Mouse (Mus musculus): Measurements from ENCODE around the gene Filip1l. TPM values are rescaled to one million over a fixed set of nuclear protein-coding genes. Genes with fewer than 3 reads are reported as not detected.

Filip1l gene
- polyA plus RNA-seq, 1 experiment from 2014 or later: 3.3 TPM

- ATAC-seq (ENCODE audit: low FRiP score): no peak
- Histone ChIP-seq H3K36me3 (no peaks in the 10 kb centered on the region), H3K27me3 (no peaks in the 10 kb centered on the region), H3K4me2 (no peak overlapping the region), H3K9ac (no peak overlapping the region), H3K27ac (no peak overlapping the region), H3K4me1 (replicated peaks) (peaks cover 5% of the 10 kb centered on the region; the same call in 1 of the 2 replicates), H3K4me3 (no peak overlapping the region), H3K9me3 (no peaks in the 10 kb centered on the region)
- 87% methylated on average over 6 of the region's 6 CpGs for WGBS
Observed at GRCm38 (mm10) chr16:57357011-57357410, 4.1 kb downstream of the Filip1l start.

- H3K4me2 ChIP-seq: no peak overlapping the region
- no peaks in the 10 kb centered on the region for H3K27me3 ChIP-seq
- no peak overlapping the region for H3K9ac ChIP-seq
- no peaks in the 10 kb centered on the region; the same call in 1 of the 2 replicates for H3K4me1 ChIP-seq (replicated peaks)
- no peak overlapping the region for H3K4me3 ChIP-seq
- 91% methylated on average over 10 of the region's 10 CpGs for WGBS
- no peak overlapping the region for H3K27ac ChIP-seq
- no peaks in the 10 kb centered on the region for H3K9me3 ChIP-seq
- no peaks in the 10 kb centered on the region for H3K36me3 ChIP-seq
- ATAC-seq (ENCODE audit: low FRiP score): no peak
Observed at GRCm38 (mm10) chr16:57359251-57359650, 6.4 kb downstream of the Filip1l start.

- Histone ChIP-seq H3K9me3 (no peaks in the 10 kb centered on the region), H3K27ac (no peak overlapping the region), H3K4me2 (no peak overlapping the region), H3K4me3 (no peak overlapping the region), H3K4me1 (replicated peaks) (peaks cover under 1% of the 10 kb centered on the region; the same call in 1 of the 2 replicates), H3K36me3 (no peaks in the 10 kb centered on the region), H3K27me3 (no peaks in the 10 kb centered on the region), H3K9ac (no peak overlapping the region)
- no peak for ATAC-seq (ENCODE audit: low FRiP score)
- 94% methylated on average over 3 of the region's 3 CpGs for WGBS
Observed at GRCm38 (mm10) chr16:57360785-57361184, 7.9 kb downstream of the Filip1l start.

DNA sequence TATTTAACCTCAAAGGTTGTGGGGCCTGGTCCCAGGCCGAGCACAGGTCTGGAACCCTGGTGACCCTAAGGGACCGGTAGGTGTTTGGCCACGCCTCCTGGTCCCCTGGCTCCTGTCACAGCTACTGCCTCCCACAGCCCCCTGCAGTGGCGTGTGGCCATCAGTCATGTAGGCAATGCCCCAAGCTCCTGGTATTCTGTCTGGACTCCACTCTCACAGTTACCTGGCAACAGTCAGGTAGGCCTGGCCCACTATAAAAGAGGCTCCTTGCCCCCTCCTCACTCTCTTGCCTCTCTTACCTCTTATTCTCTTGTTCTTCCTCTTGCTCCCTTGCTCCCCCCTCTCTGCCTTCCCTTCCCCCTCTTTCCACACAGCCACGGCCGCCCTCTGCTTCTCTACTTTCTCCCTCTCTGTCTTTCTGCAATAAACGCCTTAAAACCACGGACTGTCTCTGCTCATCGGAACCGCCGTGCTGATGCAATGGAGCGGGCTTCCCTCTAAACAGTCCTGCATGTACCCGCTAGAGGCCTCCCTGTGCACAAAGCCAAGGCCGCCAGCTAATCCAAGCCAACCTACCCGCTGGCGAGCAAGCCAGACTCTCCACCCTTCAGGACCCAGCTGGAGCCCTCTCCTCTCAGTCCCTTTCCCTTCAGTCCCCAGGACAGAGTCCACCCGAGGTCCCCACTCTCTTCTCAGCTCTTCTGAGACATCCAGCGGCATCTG lies 9.9 kb downstream of the Filip1l start:
- Histone ChIP-seq H3K27me3 (no peaks in the 10 kb centered on the region), H3K4me1 (replicated peaks) (peaks cover 5% of the 10 kb centered on the region; the same call in 1 of the 2 replicates), H3K9me3 (no peaks in the 10 kb centered on the region), H3K36me3 (no peaks in the 10 kb centered on the region), H3K9ac (peak overlapping the region; percentile 35; the same call in 1 of the 2 replicates), H3K27ac (no peak overlapping the region), H3K4me3 (no peak overlapping the region), H3K4me2 (peak overlapping the region; percentile 33)
- WGBS: 40% methylated on average over 18 of the region's 18 CpGs
- peak; percentile 88 for ATAC-seq (ENCODE audit: low FRiP score)

GRCm38 (mm10) chr16:57364498-57364897 lies 11.6 kb downstream of the Filip1l start:
- H3K27me3 ChIP-seq: no peaks in the 10 kb centered on the region
- H3K4me3 ChIP-seq: no peak overlapping the region
- H3K9me3 ChIP-seq: no peaks in the 10 kb centered on the region
- H3K36me3 ChIP-seq: no peaks in the 10 kb centered on the region
- no peak overlapping the region for H3K27ac ChIP-seq
- no peak overlapping the region for H3K9ac ChIP-seq
- H3K4me1 ChIP-seq (replicated peaks): peaks cover 5% of the 10 kb centered on the region; the same call in 1 of the 2 replicates
- no peak for ATAC-seq (ENCODE audit: low FRiP score)
- H3K4me2 ChIP-seq: no peak overlapping the region
- WGBS: 96% methylated on average over 7 of the region's 7 CpGs

DNA sequence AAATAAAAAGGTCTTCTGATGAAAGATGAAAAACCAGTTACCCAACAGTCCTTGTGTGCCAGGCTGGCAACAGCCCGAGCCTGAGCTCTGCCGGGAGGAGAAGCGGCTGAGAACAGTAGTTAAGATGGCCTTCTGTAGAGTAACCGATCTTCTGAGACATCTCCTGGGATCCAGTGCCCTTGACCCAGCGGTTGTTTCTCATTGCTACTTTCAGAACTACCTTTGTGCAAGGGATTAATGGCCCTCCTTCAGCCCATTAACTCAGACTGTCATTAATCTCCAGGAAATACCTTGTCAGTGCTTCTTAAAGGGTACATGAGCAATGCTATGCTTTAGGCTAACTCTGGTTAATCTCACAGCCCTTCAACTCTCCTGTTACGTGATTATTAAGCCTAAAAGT lies 13.2 kb downstream of the Filip1l start:
- Histone ChIP-seq H3K4me3 (no peak overlapping the region), H3K9ac (no peak overlapping the region), H3K4me1 (replicated peaks) (peaks cover 5% of the 10 kb centered on the region; the same call in 1 of the 2 replicates), H3K36me3 (no peaks in the 10 kb centered on the region), H3K27me3 (no peaks in the 10 kb centered on the region), H3K9me3 (no peaks in the 10 kb centered on the region), H3K4me2 (no peak overlapping the region), H3K27ac (no peak overlapping the region)
- WGBS: 60% methylated on average over 6 of the region's 6 CpGs
- ATAC-seq (ENCODE audit: low FRiP score): no peak

DNA sequence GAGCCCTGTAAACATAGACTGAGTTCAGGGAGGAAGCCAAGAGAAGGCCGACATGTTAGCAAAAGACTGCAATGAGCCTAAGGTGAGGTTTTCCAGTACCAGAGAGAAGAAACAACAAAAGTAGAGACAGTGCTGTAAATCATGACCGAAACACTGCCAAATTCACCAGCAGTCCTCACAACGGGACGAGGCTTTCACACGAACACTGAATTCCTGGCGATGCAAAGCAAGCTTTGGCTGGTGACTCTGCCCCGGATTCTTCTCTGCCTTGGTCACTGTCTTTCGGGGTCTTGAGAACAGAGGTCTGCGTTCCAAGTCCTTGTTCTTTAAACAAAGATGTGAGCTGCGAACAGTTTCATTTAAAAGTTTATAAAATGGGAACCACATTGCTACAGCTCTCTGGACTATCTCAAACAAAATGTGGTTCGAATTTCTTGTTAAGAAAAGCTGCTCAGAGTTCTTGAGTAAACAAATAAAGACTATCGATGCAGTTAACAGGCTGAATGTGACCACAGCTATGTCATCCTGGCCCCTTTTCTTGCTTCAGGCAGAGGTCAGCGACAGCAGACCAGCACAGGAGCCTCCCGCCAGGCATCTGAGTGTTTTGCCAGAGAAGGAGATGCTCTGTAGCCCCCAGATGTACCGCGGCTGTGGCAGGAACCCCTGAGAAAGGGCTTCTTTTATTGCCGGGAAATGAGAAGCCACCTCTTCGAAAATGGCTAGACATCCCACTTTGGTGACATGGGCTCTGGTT lies 14.2 kb downstream of the Filip1l start:
- Histone ChIP-seq H3K9ac (no peak overlapping the region), H3K4me3 (no peak overlapping the region), H3K4me2 (no peak overlapping the region), H3K27ac (no peak overlapping the region), H3K36me3 (no peaks in the 10 kb centered on the region), H3K27me3 (no peaks in the 10 kb centered on the region), H3K9me3 (no peaks in the 10 kb centered on the region), H3K4me1 (replicated peaks) (peaks cover 5% of the 10 kb centered on the region; the same call in 1 of the 2 replicates)
- 76% methylated on average over 18 of the region's 18 CpGs for WGBS
- no peak for ATAC-seq (ENCODE audit: low FRiP score)

DNA sequence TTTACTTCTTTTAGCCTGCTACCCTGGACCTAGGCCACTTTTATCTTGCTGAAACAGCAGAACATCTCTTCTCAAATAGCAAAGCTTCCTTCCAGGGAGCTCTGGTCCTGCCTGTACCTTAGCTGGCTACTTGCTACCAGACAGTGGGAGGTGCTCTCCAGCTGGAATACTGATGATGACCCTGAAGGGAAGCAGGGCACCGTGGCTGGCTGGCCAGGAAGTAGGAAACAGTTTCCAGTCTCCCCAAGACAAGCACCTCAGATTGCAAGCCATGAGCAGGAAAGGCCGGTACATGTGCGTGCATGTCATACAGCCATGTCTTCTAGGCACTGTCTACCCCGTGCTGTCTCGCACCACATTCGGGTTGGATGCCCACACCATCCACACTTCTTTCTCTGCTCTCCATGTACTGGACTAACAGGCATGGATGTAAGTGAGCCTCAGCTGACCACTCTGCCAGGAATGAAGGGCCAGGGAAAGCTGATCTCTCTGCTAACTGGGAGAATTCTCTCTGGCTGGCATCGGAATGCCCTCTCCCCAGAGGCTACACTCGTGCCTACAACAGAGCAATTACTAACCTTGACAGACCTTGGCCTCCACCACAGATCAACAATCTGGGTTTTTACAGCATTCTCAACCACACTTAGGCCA lies 17.1 kb downstream of the Filip1l start:
- WGBS: 85% methylated on average over 8 of the region's 8 CpGs
- no peak for ATAC-seq (ENCODE audit: low FRiP score)
- Histone ChIP-seq H3K4me2 (no peak overlapping the region), H3K27me3 (no peaks in the 10 kb centered on the region), H3K4me1 (replicated peaks) (peaks cover 5% of the 10 kb centered on the region; the same call in 1 of the 2 replicates), H3K9ac (no peak overlapping the region), H3K36me3 (no peaks in the 10 kb centered on the region), H3K4me3 (no peak overlapping the region), H3K9me3 (no peaks in the 10 kb centered on the region), H3K27ac (no peak overlapping the region)

GRCm38 (mm10) chr16:57372156-57372555 lies 19.3 kb downstream of the Filip1l start:
- Histone ChIP-seq H3K9ac (no peak overlapping the region), H3K27me3 (no peaks in the 10 kb centered on the region), H3K4me2 (no peak overlapping the region), H3K4me1 (replicated peaks) (no peaks in the 10 kb centered on the region), H3K9me3 (no peaks in the 10 kb centered on the region), H3K27ac (no peak overlapping the region), H3K4me3 (no peak overlapping the region), H3K36me3 (no peaks in the 10 kb centered on the region)
- ATAC-seq (ENCODE audit: low FRiP score): no peak
- 93% methylated on average over 3 of the region's 3 CpGs for WGBS

GRCm38 (mm10) chr16:57375248-57375837 lies 22.4 kb downstream of the Filip1l start:
- no peak overlapping the region for H3K9ac ChIP-seq
- no peak overlapping the region for H3K4me2 ChIP-seq
- no peak overlapping the region for H3K27ac ChIP-seq
- no peaks in the 10 kb centered on the region for H3K27me3 ChIP-seq
- 86% methylated on average over 7 of the region's 7 CpGs for WGBS
- H3K36me3 ChIP-seq: no peaks in the 10 kb centered on the region
- no peak overlapping the region for H3K4me3 ChIP-seq
- no peaks in the 10 kb centered on the region for H3K4me1 ChIP-seq (replicated peaks)
- no peak for ATAC-seq (ENCODE audit: low FRiP score)
- H3K9me3 ChIP-seq: no peaks in the 10 kb centered on the region

- Histone ChIP-seq H3K36me3 (no peaks in the 10 kb centered on the region), H3K4me3 (no peak overlapping the region), H3K4me2 (no peak overlapping the region), H3K9me3 (no peaks in the 10 kb centered on the region), H3K9ac (no peak overlapping the region), H3K4me1 (replicated peaks) (no peaks in the 10 kb centered on the region), H3K27me3 (no peaks in the 10 kb centered on the region), H3K27ac (no peak overlapping the region)
- ATAC-seq (ENCODE audit: low FRiP score): no peak
- 94% methylated on average over 9 of the region's 9 CpGs for WGBS
Observed at GRCm38 (mm10) chr16:57378631-57379330, 25.9 kb downstream of the Filip1l start.
